Mouse (Mus musculus) layer of hippocampus, adult 6 months (tissue): Measurements from ENCODE around the gene Nr0b1. TPM values are rescaled to one million over a fixed set of nuclear protein-coding genes. Genes with fewer than 3 reads are reported as not detected.

Source experiments
- long read RNA-seq, 2 experiments: library from polyadenylated mRNA; unstranded; transcript quantifications; one replicate each; pipeline ENCODE4 v2.0.0; 2019 to 2020
- polyA plus RNA-seq: library from polyadenylated mRNA; unstranded; fragments of <200 nt; fragmentation: Nextera tagmentation; gene quantifications from 2 replicates; pipeline ENCODE4 v1.2.3, GENCODE M21; 2021

Nr0b1 gene
- polyA plus RNA-seq: not detected in 2 replicates
- long read RNA-seq, experiment 1: 0 reads
- long read RNA-seq, experiment 2: 0 reads

GRCm38 (mm10) chrX:86191614-86192419 lies at the start of gene Nr0b1:
Nr0b1 (plus strand) TSS chrX:86191764.

Other genes with a start within 250 kb of the Nr0b1 start
- gene Samt3, start 147.6 kb upstream of the Nr0b1 start, polyA plus RNA-seq: not detected in 2 replicates
- gene Mageb4, start 113.3 kb downstream of the Nr0b1 start, polyA plus RNA-seq: not detected in 2 replicates